Mouse (Mus musculus) forebrain, embryonic 13.5 days (tissue): ENCODE measurements around the gene Hdac4. TPM values are rescaled to one million over a fixed set of nuclear protein-coding genes. Genes with fewer than 3 reads are reported as not detected.
A peak's percentile ranks its signal among the peaks of the same experiment; 100 is the strongest.

ENCODE experiments used
- ATAC-seq: fragments of 200-750 bp; cut with Nextera tagmentation; 2 replicates; pipeline ENCODE4 v1.8.0; 2017
- H3K27ac ChIP-seq: fragments of 300-500 bp; sonication (generic); 2 replicates; pipeline ENCODE4 v1.5.1; 2015; ENCODE audit warnings: inconsistent platforms, mild to moderate bottlenecking, moderate library complexity
- H3K27me3 ChIP-seq: fragments of 300-500 bp; sonication (generic); 2 replicates; pipeline ENCODE4 v1.6.1; 2015; ENCODE audit warnings: mild to moderate bottlenecking, inconsistent platforms
- H3K36me3 ChIP-seq: fragments of 300-500 bp; sonication (generic); 2 replicates; pipeline ENCODE4 v1.6.1; 2015; ENCODE audit warnings: mild to moderate bottlenecking, inconsistent platforms; ENCODE audit not compliant: poor library complexity, severe bottlenecking
- H3K4me1 ChIP-seq: fragments of 300-500 bp; sonication (generic); 2 replicates; pipeline ENCODE4 v1.6.1; 2015; ENCODE audit warnings: inconsistent platforms
- H3K4me2 ChIP-seq: fragments of 300-500 bp; sonication (generic); 2 replicates; pipeline ENCODE4 v1.6.1; 2015; ENCODE audit warnings: inconsistent platforms, mild to moderate bottlenecking, moderate library complexity
- H3K4me3 ChIP-seq: fragments of 300-500 bp; sonication (generic); 2 replicates; pipeline ENCODE4 v1.5.1; 2015; ENCODE audit warnings: mild to moderate bottlenecking, inconsistent platforms
- H3K9ac ChIP-seq: fragments of 300-500 bp; sonication (generic); 2 replicates; pipeline ENCODE4 v1.6.1; 2015; ENCODE audit warnings: mild to moderate bottlenecking, inconsistent platforms
- H3K9me3 ChIP-seq: fragments of 300-500 bp; sonication (generic); replicated peaks from 2 replicates; pipeline ENCODE4 v1.6.1; 2016; ENCODE audit warnings: inconsistent platforms
- WGBS: fragments of 180-500 bp; shearing (Covaris S2); methylation state at CpG from one replicate; pipeline ENCODE4 v1.1.7; 2015; 5-methylcytosine and 5-hydroxymethylcytosine counted together
- polyA plus RNA-seq: library from polyadenylated mRNA; unstranded; fragments of >200 nt; fragmentation: Nextera tagmentation; extraction: Ambion mirVana; gene quantifications from 2 replicates; pipeline ENCODE4 v1.2.1, GENCODE M21; 2015

Gene Hdac4
- polyA plus RNA-seq, 1 experiment from 2014 or later: 22.6 TPM

- H3K27ac ChIP-seq: no peak overlapping the region
- H3K9me3 ChIP-seq: no peaks in the 10 kb centered on the region
- peaks cover 24% of the 10 kb centered on the region for H3K4me1 ChIP-seq
- WGBS: 84% methylated on average over 3 of the region's 3 CpGs
- no peak overlapping the region for H3K9ac ChIP-seq
- no peak overlapping the region for H3K4me2 ChIP-seq
- H3K27me3 ChIP-seq: no peaks in the 10 kb centered on the region
- no peak for ATAC-seq
- H3K4me3 ChIP-seq: no peak overlapping the region
- no peaks in the 10 kb centered on the region for H3K36me3 ChIP-seq
Observed at GRCm38 (mm10) chr1:92104718-92105117, 90.8 kb downstream of the Hdac4 start.

- peaks cover 20% of the 10 kb centered on the region for H3K4me1 ChIP-seq
- no peak overlapping the region for H3K27ac ChIP-seq
- H3K9ac ChIP-seq: no peak overlapping the region
- no peak overlapping the region for H3K4me2 ChIP-seq
- ATAC-seq: no peak
- no peaks in the 10 kb centered on the region for H3K36me3 ChIP-seq
- no peaks in the 10 kb centered on the region for H3K27me3 ChIP-seq
- no peaks in the 10 kb centered on the region for H3K9me3 ChIP-seq
- no peak overlapping the region for H3K4me3 ChIP-seq
Observed at GRCm38 (mm10) chr1:92103971-92104370, 91.5 kb downstream of the Hdac4 start.

- no peak for ATAC-seq
- WGBS: 86% methylated on average over 3 of the region's 3 CpGs
Observed at GRCm38 (mm10) chr1:92103377-92103776, 92.1 kb downstream of the Hdac4 start.

GRCm38 (mm10) chr1:92102825-92103224 lies 92.7 kb downstream of the Hdac4 start:
- Histone ChIP-seq H3K27me3 (no peaks in the 10 kb centered on the region), H3K36me3 (no peaks in the 10 kb centered on the region), H3K9ac (no peak overlapping the region), H3K4me3 (no peak overlapping the region), H3K27ac (no peak overlapping the region), H3K4me1 (peaks cover 15% of the 10 kb centered on the region), H3K4me2 (no peak overlapping the region), H3K9me3 (no peaks in the 10 kb centered on the region)
- no peak for ATAC-seq
- 100% methylated on average over 1 of the region's 1 CpGs for WGBS

More at GRCm38 (mm10) chr1:92103377-92103776, 92.1 kb downstream of the Hdac4 start:
- H3K27ac ChIP-seq: no peak overlapping the region
- H3K36me3 ChIP-seq: no peaks in the 10 kb centered on the region
- peaks cover 15% of the 10 kb centered on the region for H3K4me1 ChIP-seq
- no peaks in the 10 kb centered on the region for H3K9me3 ChIP-seq
- H3K4me3 ChIP-seq: no peak overlapping the region
- no peak overlapping the region for H3K4me2 ChIP-seq
- no peak overlapping the region for H3K9ac ChIP-seq
- no peaks in the 10 kb centered on the region for H3K27me3 ChIP-seq

GRCm38 (mm10) chr1:92100371-92100891 lies 95.1 kb downstream of the Hdac4 start:
- Histone ChIP-seq H3K9me3 (no peaks in the 10 kb centered on the region), H3K9ac (no peak overlapping the region), H3K27me3 (no peaks in the 10 kb centered on the region), H3K4me1 (peaks cover 15% of the 10 kb centered on the region), H3K36me3 (no peaks in the 10 kb centered on the region), H3K27ac (no peak overlapping the region), H3K4me3 (no peak overlapping the region), H3K4me2 (no peak overlapping the region)
- WGBS: 67% methylated on average over 4 of the region's 4 CpGs
- no peak; the same call in 1 of the 2 replicates for ATAC-seq

GRCm38 (mm10) chr1:92099964-92100363 lies 95.5 kb downstream of the Hdac4 start:
- H3K9me3 ChIP-seq: no peaks in the 10 kb centered on the region
- H3K9ac ChIP-seq: no peak overlapping the region
- ATAC-seq: no peak
- H3K36me3 ChIP-seq: no peaks in the 10 kb centered on the region
- H3K4me2 ChIP-seq: no peak overlapping the region
- no peaks in the 10 kb centered on the region for H3K27me3 ChIP-seq
- WGBS: 78% methylated on average over 4 of the region's 4 CpGs
- 0 out of 2 replicates have a peak overlapping the region, but pooled peaks have one; percentile 35 for H3K27ac ChIP-seq
- no peak overlapping the region for H3K4me3 ChIP-seq
- peaks cover 15% of the 10 kb centered on the region for H3K4me1 ChIP-seq

GRCm38 (mm10) chr1:92099502-92099901 lies 96.0 kb downstream of the Hdac4 start:
- H3K27ac ChIP-seq: 0 out of 2 replicates have a peak overlapping the region, but pooled peaks have one; percentile 35
- H3K9ac ChIP-seq: no peak overlapping the region
- WGBS: 84% methylated on average over 4 of the region's 4 CpGs

GRCm38 (mm10) chr1:92098456-92098855 lies 97.0 kb downstream of the Hdac4 start:
- Histone ChIP-seq H3K4me1 (peaks cover 15% of the 10 kb centered on the region), H3K27ac (no peak overlapping the region; the same call in 1 of the 2 replicates), H3K36me3 (no peaks in the 10 kb centered on the region), H3K4me2 (no peak overlapping the region), H3K9me3 (no peaks in the 10 kb centered on the region), H3K4me3 (no peak overlapping the region), H3K27me3 (no peaks in the 10 kb centered on the region), H3K9ac (no peak overlapping the region)
- ATAC-seq: no peak
- WGBS: 87% methylated on average over 3 of the region's 3 CpGs

More at GRCm38 (mm10) chr1:92099502-92099901, 96.0 kb downstream of the Hdac4 start:
- no peaks in the 10 kb centered on the region for H3K36me3 ChIP-seq
- peaks cover 15% of the 10 kb centered on the region for H3K4me1 ChIP-seq
- no peaks in the 10 kb centered on the region for H3K9me3 ChIP-seq
- no peak overlapping the region for H3K4me2 ChIP-seq
- no peak for ATAC-seq
- no peak overlapping the region for H3K4me3 ChIP-seq
- no peaks in the 10 kb centered on the region for H3K27me3 ChIP-seq

GRCm38 (mm10) chr1:92096991-92097525 lies 98.4 kb downstream of the Hdac4 start:
- Histone ChIP-seq H3K9me3 (no peaks in the 10 kb centered on the region), H3K4me1 (peaks cover 15% of the 10 kb centered on the region), H3K27ac (no peak overlapping the region), H3K27me3 (no peaks in the 10 kb centered on the region), H3K4me2 (no peak overlapping the region), H3K36me3 (no peaks in the 10 kb centered on the region), H3K4me3 (no peak overlapping the region), H3K9ac (no peak overlapping the region)
- ATAC-seq: no peak
- WGBS: 81% methylated on average over 3 of the region's 3 CpGs

GRCm38 (mm10) chr1:92092286-92092685 lies 103.2 kb downstream of the Hdac4 start:
- no peak for ATAC-seq
- WGBS: 82% methylated on average over 4 of the region's 4 CpGs
- no peak overlapping the region for H3K4me2 ChIP-seq
- H3K36me3 ChIP-seq: no peaks in the 10 kb centered on the region
- H3K9ac ChIP-seq: no peak overlapping the region
- no peak overlapping the region for H3K4me3 ChIP-seq
- no peaks in the 10 kb centered on the region for H3K27me3 ChIP-seq
- no peaks in the 10 kb centered on the region for H3K9me3 ChIP-seq
- no peak overlapping the region for H3K27ac ChIP-seq
- H3K4me1 ChIP-seq: peaks cover under 1% of the 10 kb centered on the region; the same call in 1 of the 2 replicates

- WGBS: 86% methylated on average over 2 of the region's 2 CpGs
- H3K9ac ChIP-seq: no peak overlapping the region
- ATAC-seq: no peak
- H3K4me2 ChIP-seq: no peak overlapping the region
- no peaks in the 10 kb centered on the region for H3K36me3 ChIP-seq
- no peaks in the 10 kb centered on the region for H3K9me3 ChIP-seq
- H3K27me3 ChIP-seq: no peaks in the 10 kb centered on the region
- no peak overlapping the region for H3K27ac ChIP-seq
- H3K4me3 ChIP-seq: no peak overlapping the region
- H3K4me1 ChIP-seq: peaks cover 25% of the 10 kb centered on the region
Observed at GRCm38 (mm10) chr1:92087821-92088220, 107.7 kb downstream of the Hdac4 start.

- Histone ChIP-seq H3K4me3 (no peak overlapping the region), H3K9me3 (no peaks in the 10 kb centered on the region), H3K27me3 (no peaks in the 10 kb centered on the region), H3K4me1 (peaks cover 25% of the 10 kb centered on the region), H3K9ac (no peak overlapping the region), H3K4me2 (no peak overlapping the region), H3K36me3 (no peaks in the 10 kb centered on the region), H3K27ac (no peak overlapping the region)
- ATAC-seq: no peak
- WGBS: 89% methylated on average over 2 of the region's 2 CpGs
Observed at GRCm38 (mm10) chr1:92087343-92087742, 108.2 kb downstream of the Hdac4 start.

GRCm38 (mm10) chr1:92086841-92087240 lies 108.7 kb downstream of the Hdac4 start:
- peaks cover 25% of the 10 kb centered on the region for H3K4me1 ChIP-seq
- ATAC-seq: no peak
- H3K4me2 ChIP-seq: no peak overlapping the region
- no peaks in the 10 kb centered on the region for H3K27me3 ChIP-seq
- no peaks in the 10 kb centered on the region for H3K9me3 ChIP-seq
- WGBS: 80% methylated on average over 4 of the region's 4 CpGs
- no peak overlapping the region for H3K4me3 ChIP-seq
- H3K9ac ChIP-seq: no peak overlapping the region
- no peaks in the 10 kb centered on the region for H3K36me3 ChIP-seq
- H3K27ac ChIP-seq: no peak overlapping the region
